Mouse (Mus musculus) midbrain, embryonic 12.5 days (tissue): ENCODE data around the gene Cmah. TPM values are rescaled to one million over a fixed set of nuclear protein-coding genes. Genes with fewer than 3 reads are reported as not detected.

Experiments
- ATAC-seq: fragments of 200-750 bp; cut with Nextera tagmentation; 2 replicates; pipeline ENCODE4 v1.8.0; 2017; ENCODE audit warnings: low read depth, moderate TSS enrichment, moderate library complexity; ENCODE audit not compliant: low FRiP score
- H3K27ac ChIP-seq: fragments of 300-500 bp; sonication (generic); replicated peaks from 2 replicates; pipeline ENCODE4 v1.5.1; 2016; ENCODE audit warnings: mild to moderate bottlenecking
- H3K27me3 ChIP-seq: fragments of 300-500 bp; sonication (generic); 2 replicates; pipeline ENCODE4 v1.6.1; 2016; ENCODE audit warnings: mild to moderate bottlenecking
- H3K36me3 ChIP-seq: fragments of 300-500 bp; sonication (generic); 2 replicates; pipeline ENCODE4 v1.6.1; 2016
- H3K4me1 ChIP-seq: fragments of 300-500 bp; sonication (generic); 2 replicates; pipeline ENCODE4 v1.6.1; 2016
- H3K4me2 ChIP-seq: fragments of 300-500 bp; sonication (generic); replicated peaks from 2 replicates; pipeline ENCODE4 v1.6.1; 2016; ENCODE audit warnings: mild to moderate bottlenecking, moderate library complexity
- H3K4me3 ChIP-seq: fragments of 300-500 bp; sonication (generic); 2 replicates; pipeline ENCODE4 v1.5.1; 2016; ENCODE audit warnings: mild to moderate bottlenecking
- H3K9ac ChIP-seq: fragments of 300-500 bp; sonication (generic); replicated peaks from 2 replicates; pipeline ENCODE4 v1.6.1; 2016; ENCODE audit warnings: mild to moderate bottlenecking, moderate library complexity
- H3K9me3 ChIP-seq: fragments of 300-500 bp; sonication (generic); 2 replicates; pipeline ENCODE4 v1.6.1; 2016; ENCODE audit warnings: mild to moderate bottlenecking
- WGBS: fragments of 180-500 bp; shearing (Covaris S2); methylation state at CpG from one replicate; pipeline ENCODE4 v1.1.7; 2016; 5-methylcytosine and 5-hydroxymethylcytosine counted together
- polyA plus RNA-seq: library from polyadenylated mRNA; unstranded; fragments of >200 nt; fragmentation: Nextera tagmentation; extraction: Ambion mirVana; gene quantifications from 2 replicates; pipeline ENCODE4 v1.2.1, GENCODE M21; 2016

Cmah gene
- polyA plus RNA-seq, 1 experiment from 2014 or later: 0.36 TPM

DNA sequence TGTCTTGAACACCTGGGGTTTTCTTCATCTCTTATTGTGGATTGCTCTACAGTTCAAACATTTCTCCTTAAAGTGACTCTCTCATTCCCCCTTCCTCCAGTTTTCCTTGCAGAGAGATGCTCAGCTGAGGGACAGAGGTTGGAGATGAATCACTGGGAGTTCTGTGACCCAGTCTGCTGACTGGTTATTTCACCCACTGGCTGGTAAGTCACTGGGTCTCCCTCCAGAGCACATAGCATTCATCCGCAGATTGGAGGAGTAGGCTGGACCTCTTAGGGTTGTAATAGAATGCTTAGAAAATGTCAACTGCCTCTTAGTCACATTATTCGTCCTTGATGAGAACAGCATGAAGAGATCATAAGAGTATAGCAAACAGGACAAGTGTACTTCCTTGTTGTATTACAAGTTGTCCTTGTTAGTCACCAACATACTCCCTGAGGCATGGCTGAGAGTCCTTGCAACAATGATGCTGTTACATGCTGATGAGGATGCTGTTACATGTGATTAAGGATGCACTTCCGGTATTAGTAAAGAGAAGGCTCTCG lies 161.4 kb downstream of the Cmah start:
- no peak for ATAC-seq
- WGBS: 92% methylated on average over 4 of the region's 4 CpGs
- no peaks in the 10 kb centered on the region for H3K27me3 ChIP-seq
- no peak overlapping the region for H3K9ac ChIP-seq
- H3K36me3 ChIP-seq: no peaks in the 10 kb centered on the region
- no peak overlapping the region for H3K4me2 ChIP-seq
- H3K4me3 ChIP-seq: no peak overlapping the region
- no peak overlapping the region for H3K27ac ChIP-seq
- H3K9me3 ChIP-seq: no peaks in the 10 kb centered on the region
- H3K4me1 ChIP-seq: no peaks in the 10 kb centered on the region

DNA sequence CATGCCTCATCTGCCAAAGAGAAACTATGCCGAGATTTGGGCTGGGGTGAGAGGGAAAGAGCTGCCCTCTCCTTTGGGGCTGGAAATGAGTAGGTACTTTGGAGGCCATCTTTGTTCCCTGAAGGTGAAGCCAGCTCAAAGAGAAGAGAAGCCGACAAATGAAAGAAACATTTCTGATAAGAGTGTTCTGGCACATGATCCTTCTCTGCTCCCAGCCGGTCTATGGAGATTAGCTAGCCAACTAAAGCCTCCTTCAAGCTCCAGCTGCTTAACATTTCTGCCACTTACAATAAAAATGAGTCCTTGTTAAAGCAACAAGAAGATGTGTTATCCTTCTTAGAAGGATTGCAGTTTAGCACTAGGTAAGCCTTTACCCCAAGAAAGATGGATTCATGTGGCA lies 162.3 kb downstream of the Cmah start:
- no peaks in the 10 kb centered on the region for H3K27me3 ChIP-seq
- H3K9me3 ChIP-seq: no peaks in the 10 kb centered on the region
- no peak overlapping the region for H3K4me3 ChIP-seq
- no peak overlapping the region for H3K27ac ChIP-seq
- H3K36me3 ChIP-seq: no peaks in the 10 kb centered on the region
- WGBS: 85% methylated on average over 3 of the region's 3 CpGs
- H3K4me1 ChIP-seq: no peaks in the 10 kb centered on the region
- no peak overlapping the region for H3K4me2 ChIP-seq
- ATAC-seq: no peak
- H3K9ac ChIP-seq: no peak overlapping the region

DNA sequence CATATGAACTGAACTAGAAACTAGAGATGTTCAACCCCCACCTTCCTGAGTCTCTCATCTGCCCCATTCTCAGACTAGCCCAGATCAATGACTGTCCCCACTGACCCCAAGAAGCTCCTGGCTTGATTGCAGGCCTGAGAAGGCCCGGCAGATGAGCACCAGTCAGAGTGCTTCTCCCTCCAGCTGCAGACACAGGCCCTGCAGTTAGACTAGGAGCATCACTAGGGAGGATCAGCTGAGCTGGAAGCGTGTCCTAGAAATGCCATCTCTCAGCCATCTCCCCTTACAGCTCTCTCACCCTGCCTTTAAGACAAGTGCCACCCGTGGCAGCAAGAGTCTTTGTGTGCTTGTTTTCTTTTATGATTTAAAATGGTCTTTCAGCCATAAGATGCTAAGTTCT lies 162.8 kb downstream of the Cmah start:
- 73% methylated on average over 3 of the region's 3 CpGs for WGBS
- no peaks in the 10 kb centered on the region for H3K36me3 ChIP-seq
- no peaks in the 10 kb centered on the region for H3K4me1 ChIP-seq
- no peak overlapping the region for H3K27ac ChIP-seq
- H3K4me3 ChIP-seq: no peak overlapping the region
- no peaks in the 10 kb centered on the region for H3K27me3 ChIP-seq
- H3K9me3 ChIP-seq: no peaks in the 10 kb centered on the region
- H3K4me2 ChIP-seq: no peak overlapping the region
- H3K9ac ChIP-seq: no peak overlapping the region
- no peak for ATAC-seq

DNA sequence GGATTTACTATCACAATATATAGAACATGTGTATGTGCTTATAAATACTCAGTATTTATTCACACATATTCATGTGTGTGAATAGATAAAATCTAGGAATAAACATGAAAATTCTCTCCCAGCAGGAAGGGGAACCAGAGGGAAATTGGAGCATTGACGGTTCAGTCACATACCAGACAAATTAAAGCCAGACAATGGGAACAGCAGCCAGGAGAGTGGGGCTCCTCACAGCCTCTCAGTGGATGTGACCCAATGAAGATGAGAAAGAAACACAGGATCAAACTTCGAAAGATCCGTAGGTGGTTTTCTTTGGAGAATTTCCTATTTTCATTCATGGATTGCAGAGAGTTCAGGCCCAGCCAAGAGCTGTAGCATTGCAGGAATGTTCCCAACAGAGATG lies 163.9 kb downstream of the Cmah start:
- H3K4me2 ChIP-seq: no peak overlapping the region
- no peak overlapping the region for H3K9ac ChIP-seq
- H3K4me1 ChIP-seq: no peaks in the 10 kb centered on the region
- no peaks in the 10 kb centered on the region for H3K9me3 ChIP-seq
- no peak overlapping the region for H3K4me3 ChIP-seq
- H3K27ac ChIP-seq: no peak overlapping the region
- 80% methylated on average over 3 of the region's 3 CpGs for WGBS
- H3K27me3 ChIP-seq: no peaks in the 10 kb centered on the region
- ATAC-seq: no peak
- H3K36me3 ChIP-seq: no peaks in the 10 kb centered on the region

DNA sequence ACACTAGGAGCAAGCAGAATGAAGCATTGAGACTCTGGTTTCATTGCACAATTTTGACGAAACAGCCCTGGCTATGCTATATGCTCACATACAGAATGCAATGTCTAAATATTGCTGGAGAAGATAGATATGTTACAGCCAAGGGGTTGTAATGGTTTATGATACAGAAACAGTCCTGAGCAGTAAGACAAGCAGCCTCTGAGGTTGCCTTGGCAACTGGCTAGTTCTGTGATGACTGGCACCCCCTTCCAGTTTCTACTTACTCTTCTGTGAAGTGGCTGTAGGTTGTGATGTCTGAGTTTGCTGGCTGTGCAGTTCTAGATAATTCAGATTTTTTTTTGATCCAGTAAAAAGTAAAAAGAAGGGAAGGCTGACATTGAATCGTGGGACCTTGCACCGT lies 166.6 kb downstream of the Cmah start:
- Histone ChIP-seq H3K9me3 (no peaks in the 10 kb centered on the region), H3K27ac (no peak overlapping the region), H3K4me2 (no peak overlapping the region), H3K36me3 (no peaks in the 10 kb centered on the region), H3K4me3 (no peak overlapping the region), H3K27me3 (no peaks in the 10 kb centered on the region), H3K9ac (no peak overlapping the region), H3K4me1 (no peaks in the 10 kb centered on the region)
- no peak for ATAC-seq
- WGBS: 92% methylated on average over 3 of the region's 3 CpGs

DNA sequence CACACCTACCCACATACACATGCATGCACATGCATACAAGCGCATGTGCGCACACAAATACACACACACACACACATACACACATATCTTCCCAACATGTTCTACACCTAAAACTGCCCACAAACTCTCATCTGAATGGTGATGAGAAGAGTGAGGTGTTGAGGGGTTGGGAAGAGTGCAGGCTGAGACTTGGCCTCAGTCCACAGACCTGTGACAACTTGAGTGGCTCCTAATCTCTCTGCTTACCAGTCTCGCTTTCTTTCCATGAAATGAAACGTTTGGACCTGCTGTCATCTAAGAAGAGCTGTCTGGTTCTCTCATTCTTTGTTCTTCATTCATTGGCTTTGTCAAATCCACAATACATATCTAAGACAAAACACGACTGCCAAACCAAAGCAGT lies 169.1 kb downstream of the Cmah start:
- ATAC-seq: no peak
- Histone ChIP-seq H3K4me2 (no peak overlapping the region), H3K9me3 (no peaks in the 10 kb centered on the region), H3K27me3 (no peaks in the 10 kb centered on the region), H3K36me3 (no peaks in the 10 kb centered on the region), H3K4me1 (peaks cover 5% of the 10 kb centered on the region; the same call in 1 of the 2 replicates), H3K4me3 (no peak overlapping the region), H3K9ac (no peak overlapping the region), H3K27ac (no peak overlapping the region)
- WGBS: 85% methylated on average over 5 of the region's 5 CpGs

DNA sequence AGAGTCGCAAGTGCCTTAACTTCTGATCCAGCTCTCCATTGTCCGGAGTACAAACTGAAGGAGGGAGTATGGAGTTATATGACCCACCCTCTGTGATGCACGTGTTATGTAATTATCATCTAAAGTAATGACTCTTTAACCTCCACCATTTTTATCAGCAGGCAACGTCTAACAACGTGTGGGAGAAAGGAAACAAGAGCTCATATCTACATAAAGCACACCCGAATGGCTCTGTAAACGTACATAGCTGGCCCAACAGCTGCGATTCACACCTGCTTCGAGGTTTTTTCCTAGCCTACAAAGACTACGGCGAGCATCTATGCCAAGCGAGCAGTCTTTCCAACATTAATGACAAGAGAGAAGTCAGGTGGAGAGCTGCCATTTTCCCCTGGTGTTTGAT lies 169.8 kb downstream of the Cmah start:
- no peaks in the 10 kb centered on the region for H3K27me3 ChIP-seq
- peaks cover 7% of the 10 kb centered on the region; the same call in 1 of the 2 replicates for H3K4me1 ChIP-seq
- H3K36me3 ChIP-seq: no peaks in the 10 kb centered on the region
- H3K9ac ChIP-seq: no peak overlapping the region
- no peak overlapping the region for H3K27ac ChIP-seq
- ATAC-seq: no peak
- no peak overlapping the region for H3K4me2 ChIP-seq
- 88% methylated on average over 12 of the region's 12 CpGs for WGBS
- no peaks in the 10 kb centered on the region for H3K9me3 ChIP-seq
- H3K4me3 ChIP-seq: no peak overlapping the region

DNA sequence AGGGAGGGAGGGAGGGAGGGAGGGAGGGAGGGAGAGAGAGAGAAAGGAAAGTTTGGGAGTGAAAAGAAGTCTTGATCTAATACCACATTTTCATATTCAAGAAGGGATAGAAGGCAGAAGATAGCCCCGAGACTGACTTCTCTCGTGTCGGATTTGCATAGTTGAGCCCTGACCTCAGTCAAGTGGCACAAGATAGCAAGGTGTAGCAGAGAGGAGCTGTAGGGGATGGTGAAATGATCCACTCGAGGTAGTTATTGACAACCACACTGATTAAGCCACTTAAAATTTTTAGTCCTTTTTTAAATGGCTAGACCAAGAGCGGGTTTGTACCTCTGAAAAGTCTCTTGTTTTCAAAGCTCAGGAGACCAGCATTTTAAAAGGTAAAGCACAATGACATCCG lies 171.1 kb downstream of the Cmah start:
- H3K9me3 ChIP-seq: no peaks in the 10 kb centered on the region
- H3K36me3 ChIP-seq: no peaks in the 10 kb centered on the region
- no peak overlapping the region for H3K9ac ChIP-seq
- no peak overlapping the region for H3K27ac ChIP-seq
- no peak overlapping the region for H3K4me3 ChIP-seq
- no peak for ATAC-seq
- peaks cover 7% of the 10 kb centered on the region; the same call in 1 of the 2 replicates for H3K4me1 ChIP-seq
- H3K4me2 ChIP-seq: no peak overlapping the region
- WGBS: 84% methylated on average over 6 of the region's 6 CpGs
- H3K27me3 ChIP-seq: no peaks in the 10 kb centered on the region

DNA sequence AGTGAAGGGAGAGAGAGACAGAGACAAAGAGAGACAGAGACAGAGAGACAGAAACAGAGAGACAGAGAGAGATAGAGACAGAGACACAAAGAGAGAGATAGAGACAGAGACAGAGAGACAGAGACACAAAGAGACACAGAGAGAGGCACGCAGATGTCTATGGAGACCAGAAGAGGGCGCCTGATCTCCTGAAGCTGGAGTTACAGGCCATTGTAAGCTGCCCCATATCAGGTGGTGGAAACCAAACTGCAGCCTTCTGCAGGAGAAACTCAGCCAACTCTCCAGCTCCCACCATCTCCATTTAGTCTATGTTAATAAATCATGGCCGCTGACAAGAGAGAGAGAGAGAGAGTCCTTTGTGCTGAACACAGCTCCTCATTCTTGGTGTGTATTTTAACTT lies 172.3 kb downstream of the Cmah start:
- H3K4me1 ChIP-seq: peaks cover 7% of the 10 kb centered on the region; the same call in 1 of the 2 replicates
- H3K36me3 ChIP-seq: no peaks in the 10 kb centered on the region
- no peak overlapping the region for H3K4me2 ChIP-seq
- no peak overlapping the region for H3K27ac ChIP-seq
- no peaks in the 10 kb centered on the region for H3K27me3 ChIP-seq
- H3K4me3 ChIP-seq: no peak overlapping the region
- WGBS: 41% methylated on average over 3 of the region's 3 CpGs
- no peak overlapping the region for H3K9ac ChIP-seq
- no peaks in the 10 kb centered on the region for H3K9me3 ChIP-seq
- no peak for ATAC-seq

DNA sequence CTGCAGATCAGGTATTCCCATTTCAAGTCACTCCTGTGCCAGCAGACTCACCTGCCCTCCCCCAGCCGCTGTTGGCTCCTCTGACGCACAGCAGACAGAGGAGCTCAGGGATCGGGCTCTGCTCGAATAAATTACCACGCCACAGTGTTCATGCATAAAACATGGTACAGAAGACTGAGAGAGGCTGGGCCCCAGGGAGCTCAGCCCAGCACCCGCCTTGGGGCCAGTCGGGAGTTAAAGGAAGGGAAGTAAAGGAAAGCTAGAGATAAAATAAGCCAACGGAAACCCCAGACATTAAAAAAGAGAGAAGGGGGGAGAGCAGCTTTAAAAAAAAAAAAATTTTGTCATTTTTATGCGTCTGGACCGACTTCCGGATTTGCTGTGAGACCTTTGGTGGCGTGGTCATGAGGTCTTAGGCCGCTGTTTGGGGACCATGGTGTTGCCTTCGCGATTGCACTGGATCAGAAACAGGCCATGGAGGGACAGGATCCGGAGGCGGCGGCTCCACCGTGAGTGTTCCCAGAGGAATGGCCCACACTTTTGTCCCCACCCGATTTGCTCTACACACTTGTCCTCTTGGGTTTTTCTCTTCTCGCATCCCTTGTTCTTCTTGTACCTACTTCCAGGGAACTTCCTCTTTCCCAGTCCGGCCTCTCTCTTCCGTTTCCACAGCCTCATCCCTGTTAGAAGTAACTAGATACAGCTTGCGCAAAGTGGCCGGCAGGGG lies 174.1 kb downstream of the Cmah start:
- WGBS: 64% methylated on average over 25 of the region's 25 CpGs
- Histone ChIP-seq H3K4me1 (peaks cover 7% of the 10 kb centered on the region; the same call in 1 of the 2 replicates), H3K4me3 (no peak overlapping the region), H3K4me2 (no peak overlapping the region), H3K9me3 (no peaks in the 10 kb centered on the region), H3K27me3 (no peaks in the 10 kb centered on the region), H3K27ac (0 out of 2 replicates have a peak overlapping the region, but pooled peaks have one; percentile 5), H3K36me3 (no peaks in the 10 kb centered on the region), H3K9ac (no peak overlapping the region)
- peak; percentile 86 for ATAC-seq

DNA sequence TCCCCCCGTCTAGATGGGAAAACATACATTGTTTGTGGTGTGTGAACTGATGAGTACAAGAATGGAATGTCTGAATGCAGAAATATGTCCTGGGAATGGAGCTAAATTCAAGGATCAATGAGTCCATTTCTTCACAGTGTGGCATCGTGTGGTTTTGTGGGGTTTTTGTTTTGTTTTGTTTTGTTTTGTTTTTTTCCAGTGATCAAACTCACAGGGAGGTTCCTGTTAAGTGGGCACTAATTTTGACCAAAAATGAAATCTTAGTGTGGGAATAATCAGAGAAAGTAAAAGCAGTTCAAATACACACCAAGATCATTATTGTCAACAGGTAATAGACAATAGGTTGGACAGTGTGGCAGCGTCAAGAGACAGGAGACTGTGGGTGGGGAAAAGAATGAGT lies 174.7 kb downstream of the Cmah start:
- H3K4me3 ChIP-seq: no peak overlapping the region
- H3K27ac ChIP-seq: no peak overlapping the region
- 90% methylated on average over 3 of the region's 3 CpGs for WGBS
- no peak overlapping the region for H3K9ac ChIP-seq
- no peaks in the 10 kb centered on the region for H3K27me3 ChIP-seq
- H3K9me3 ChIP-seq: no peaks in the 10 kb centered on the region
- peaks cover 7% of the 10 kb centered on the region; the same call in 1 of the 2 replicates for H3K4me1 ChIP-seq
- no peak overlapping the region for H3K4me2 ChIP-seq
- ATAC-seq: no peak
- no peaks in the 10 kb centered on the region for H3K36me3 ChIP-seq

DNA sequence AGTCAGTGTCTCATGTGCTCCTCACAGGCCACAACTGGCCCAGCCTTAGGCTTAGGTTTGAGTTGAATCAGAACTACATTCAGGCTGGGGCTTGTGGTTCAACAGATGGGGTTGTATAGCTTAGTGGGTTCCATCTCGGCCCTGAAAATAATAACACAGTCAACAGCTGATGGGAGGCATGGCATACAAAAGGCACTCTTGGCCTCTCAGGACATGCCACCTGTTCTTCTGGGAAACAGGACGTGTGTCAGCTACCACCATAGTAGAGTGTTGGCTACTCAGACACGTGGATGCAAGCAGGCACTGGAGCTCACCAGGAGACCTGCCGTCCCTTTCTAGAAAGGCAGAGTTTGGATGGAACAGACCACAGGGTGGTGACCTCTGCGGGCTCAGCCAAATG lies 178.6 kb downstream of the Cmah start:
- Histone ChIP-seq H3K4me2 (no peak overlapping the region), H3K9ac (no peak overlapping the region), H3K27ac (no peak overlapping the region), H3K4me3 (no peak overlapping the region), H3K27me3 (no peaks in the 10 kb centered on the region), H3K36me3 (no peaks in the 10 kb centered on the region), H3K9me3 (no peaks in the 10 kb centered on the region), H3K4me1 (peaks cover 7% of the 10 kb centered on the region; the same call in 1 of the 2 replicates)
- no peak for ATAC-seq
- WGBS: 71% methylated on average over 5 of the region's 5 CpGs

DNA sequence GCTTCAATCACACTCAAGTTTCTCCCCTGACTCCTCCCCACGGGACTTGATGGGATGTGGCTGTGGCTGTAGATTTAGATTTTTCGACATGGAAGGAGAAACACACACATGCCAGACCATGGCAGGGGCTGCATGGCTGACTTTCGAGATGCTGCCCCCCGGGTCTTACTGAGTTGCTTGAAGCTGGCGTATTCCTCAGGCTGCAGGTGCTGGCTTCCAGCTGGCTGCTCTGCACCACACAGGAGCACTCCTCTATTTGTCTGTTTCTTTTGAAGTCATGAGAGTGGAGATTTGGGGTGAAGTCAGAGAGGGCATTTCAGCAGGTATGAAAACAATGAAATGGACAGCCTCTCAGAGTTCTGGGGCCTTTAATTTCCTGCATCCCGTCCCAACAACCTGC lies 180.0 kb downstream of the Cmah start:
- WGBS: 77% methylated on average over 6 of the region's 6 CpGs
- H3K4me2 ChIP-seq: no peak overlapping the region
- H3K9me3 ChIP-seq: no peaks in the 10 kb centered on the region
- no peak overlapping the region for H3K4me3 ChIP-seq
- no peaks in the 10 kb centered on the region for H3K27me3 ChIP-seq
- H3K4me1 ChIP-seq: no peaks in the 10 kb centered on the region
- no peak overlapping the region for H3K9ac ChIP-seq
- ATAC-seq: no peak
- H3K36me3 ChIP-seq: no peaks in the 10 kb centered on the region
- no peak overlapping the region for H3K27ac ChIP-seq
